ENCODE assay signal across 9 mouse cellular contexts in the genomic region with DNA sequence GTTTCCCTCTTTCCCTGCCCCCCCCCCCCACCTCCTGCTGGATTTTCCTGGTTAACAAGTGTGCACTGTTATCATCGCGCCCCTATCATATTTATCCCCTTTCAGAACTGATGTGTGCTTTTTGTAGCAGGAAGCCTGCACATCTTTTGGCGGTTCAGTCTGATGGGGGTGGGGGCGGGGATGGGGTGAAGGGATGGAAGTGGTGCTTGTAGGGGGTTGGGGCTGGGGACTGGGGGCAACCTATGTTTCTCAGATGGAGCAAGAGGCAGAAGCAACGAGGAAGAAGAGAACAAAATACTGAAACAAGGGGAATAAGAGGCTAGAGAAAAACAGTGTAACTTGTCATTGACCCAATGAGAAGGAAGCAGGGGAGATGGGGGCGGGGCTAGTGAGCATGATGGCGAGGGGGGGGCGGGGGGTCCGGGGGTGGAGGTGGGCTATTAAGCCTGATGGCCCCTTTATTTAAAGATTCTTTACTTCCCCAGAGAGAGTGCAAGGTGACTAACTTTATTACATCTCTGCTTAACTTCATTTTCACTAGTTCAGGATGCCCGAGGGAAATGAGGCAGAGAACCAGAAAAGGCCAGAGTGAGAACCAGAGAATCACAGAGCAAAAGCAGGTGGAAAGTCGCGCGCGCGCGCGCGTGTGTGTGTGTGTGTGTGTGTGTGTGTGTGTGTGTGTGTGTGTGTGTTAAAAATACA. TPM values are rescaled to one million over a fixed set of nuclear protein-coding genes. Genes with fewer than 3 reads are reported as not detected.
A peak's percentile ranks its signal among the peaks of the same experiment; 100 is the strongest.
DNase-seq lines count a peak whose midpoint lies in the region; ATAC-seq lines count a peak whose summit lies in the region.
"Had no signal": no experiment of that assay in that cellular context is flagged by ENCODE, and none has a peak within 500 bp of the region (broad histone marks: within the 10 kb centered on the region; RNA-seq: fewer than 3 reads in every experiment).

No protein-coding gene starts in this region.

- no peak overlapping the region for H3K9ac ChIP-seq in kidney, embryonic 15.5 days
- peak overlapping the region; percentile 26; the same call in 1 of the 2 replicates for H3K9ac ChIP-seq in forebrain, embryonic 14.5 days (ENCODE audit: low read length)
- no peak overlapping the region; the same call in 1 of the 2 replicates for H3K9ac ChIP-seq in limb, embryonic 11.5 days (ENCODE audit: low read length)
- no peak overlapping the region for H3K9ac ChIP-seq in neural tube, embryonic 14.5 days (replicated peaks; ENCODE audit: low read depth, low read length)

- peak overlapping the region; percentile 50 for H3K4me2 ChIP-seq in kidney, embryonic 15.5 days
- H3K4me2 ChIP-seq in forebrain, embryonic 14.5 days (ENCODE audit: low read length): peak overlapping the region; percentile 40
- H3K4me2 ChIP-seq in limb, embryonic 11.5 days (ENCODE audit: low read depth, severe bottlenecking): peak overlapping the region; percentile 35
- H3K4me2 ChIP-seq in neural tube, embryonic 14.5 days (ENCODE audit: low read depth, low read length): peak overlapping the region; percentile 42

- no peak for DNase-seq in kidney, adult 8-10 months
- DNase-seq in forebrain, embryonic 14.5 days (ENCODE audit: low spot score): peak; percentile 59
- peak; percentile 49 for DNase-seq in limb, embryonic 11.5 days (ENCODE audit: low spot score)
- no peak for DNase-seq in urinary bladder, postnatal 4 days (ENCODE audit: low spot score in 2 of 2)
- DNase-seq in left cerebral cortex, adult 18-20 months (ENCODE audit: low spot score in 2 of 2): no peak

- H3K4me1 ChIP-seq in kidney, embryonic 15.5 days: peaks cover 42% of the 10 kb centered on the region
- peaks cover 23% of the 10 kb centered on the region for H3K4me1 ChIP-seq in forebrain, embryonic 14.5 days (ENCODE audit: control insufficient read depth, insufficient read depth, low read length)
- peaks cover 17% of the 10 kb centered on the region for H3K4me1 ChIP-seq in limb, embryonic 11.5 days (ENCODE audit: control insufficient read depth, insufficient read depth, low read length)
- peaks cover 22% of the 10 kb centered on the region for H3K4me1 ChIP-seq in neural tube, embryonic 14.5 days (ENCODE audit: control insufficient read depth, insufficient read depth, low read length)

- no peaks in the 10 kb centered on the region for H3K36me3 ChIP-seq in kidney, embryonic 15.5 days
- H3K36me3 ChIP-seq in forebrain, embryonic 14.5 days (ENCODE audit: control insufficient read depth, insufficient read depth, low read length): no peaks in the 10 kb centered on the region
- no peaks in the 10 kb centered on the region for H3K36me3 ChIP-seq in limb, embryonic 11.5 days (ENCODE audit: control insufficient read depth, insufficient read depth, low read length)
- no peaks in the 10 kb centered on the region for H3K36me3 ChIP-seq in neural tube, embryonic 14.5 days (ENCODE audit: control insufficient read depth, insufficient read depth, low read length)
- H3K36me3 ChIP-seq: G1E had no signal

- H3K4me3 ChIP-seq in kidney, embryonic 15.5 days (replicated peaks): peak overlapping the region; percentile 22
- H3K4me3 ChIP-seq in forebrain, embryonic 14.5 days (ENCODE audit: low read depth, low read length): peak overlapping the region; percentile 10; the same call in 1 of the 2 replicates
- 0 out of 2 replicates have a peak overlapping the region, but pooled peaks have one; percentile 5 for H3K4me3 ChIP-seq in limb, embryonic 11.5 days (ENCODE audit: low read depth, low read length)
- H3K4me3 ChIP-seq in neural tube, embryonic 14.5 days (ENCODE audit: low read depth, low read length): no peak overlapping the region

- no peaks in the 10 kb centered on the region for H3K27me3 ChIP-seq in kidney, embryonic 15.5 days
- no peaks in the 10 kb centered on the region for H3K27me3 ChIP-seq in forebrain, embryonic 14.5 days (replicated peaks; ENCODE audit: control insufficient read depth, insufficient read depth, low read length)
- H3K27me3 ChIP-seq in limb, embryonic 11.5 days (ENCODE audit: control insufficient read depth, insufficient read depth, low read length): no peaks in the 10 kb centered on the region
- H3K27me3 ChIP-seq in neural tube, embryonic 14.5 days (ENCODE audit: control insufficient read depth, insufficient read depth, low read length): no peaks in the 10 kb centered on the region

- H3K27ac ChIP-seq in kidney, embryonic 15.5 days: peak overlapping the region; percentile 81
- peak overlapping the region; percentile 81 for H3K27ac ChIP-seq in forebrain, embryonic 14.5 days (ENCODE audit: low read depth, low read length)
- peak overlapping the region; percentile 92 for H3K27ac ChIP-seq in limb, embryonic 11.5 days (replicated peaks; ENCODE audit: low read depth, low read length)
- H3K27ac ChIP-seq in neural tube, embryonic 14.5 days (ENCODE audit: low read depth, low read length): peak overlapping the region; percentile 72

- WGBS in kidney, embryonic 15.5 days: 3% methylated on average over 18 of the region's 18 CpGs
- WGBS in forebrain, embryonic 14.5 days: under 1% methylated on average over 18 of the region's 18 CpGs
- WGBS in limb, embryonic 11.5 days: 5% methylated on average over 18 of the region's 18 CpGs
- WGBS in neural tube, embryonic 14.5 days: 6% methylated on average over 18 of the region's 18 CpGs

- no peaks in the 10 kb centered on the region for H3K9me3 ChIP-seq in kidney, embryonic 15.5 days (replicated peaks)
- no peaks in the 10 kb centered on the region for H3K9me3 ChIP-seq in forebrain, embryonic 14.5 days (replicated peaks; ENCODE audit: control insufficient read depth, low read length)
- no peaks in the 10 kb centered on the region for H3K9me3 ChIP-seq in limb, embryonic 11.5 days (ENCODE audit: control insufficient read depth, low read length)
- H3K9me3 ChIP-seq in neural tube, embryonic 14.5 days (ENCODE audit: control insufficient read depth, low read length): no peaks in the 10 kb centered on the region
- H3K9me3 ChIP-seq: G1E had no signal

- peak; percentile 20 for ATAC-seq in kidney, embryonic 15.5 days (replicated peaks; ENCODE audit: low FRiP score)
- no peak; the same call in 1 of the 2 replicates for ATAC-seq in forebrain, embryonic 14.5 days
- peak; percentile 64 for ATAC-seq in limb, embryonic 11.5 days (ENCODE audit: insufficient number of reproducible peaks, low FRiP score, low TSS enrichment, low read depth)
- peak; percentile 36 for ATAC-seq in neural tube, embryonic 14.5 days (ENCODE audit: low read depth)
- ATAC-seq in erythroblast, adult 5-6 weeks (replicated peaks; ENCODE audit: low FRiP score, poor library complexity, severe bottlenecking): no peak

RNA-seq across cellular contexts. Expression of gene Nepro, which starts 36.2 kb away (rescaled TPM):
- 10.5 and 11.3 TPM in 2 replicates for polyA plus RNA-seq in kidney, embryonic 15.5 days (2015; fragmentation: Nextera tagmentation; extraction: Ambion mirVana)
- polyA plus RNA-seq in forebrain, embryonic 14.5 days (2014; fragmentation: Nextera tagmentation; extraction: Ambion mirVana): 3.8 and 4.5 TPM in 2 replicates
- polyA plus RNA-seq in limb, embryonic 11.5 days (2014; fragmentation: Nextera tagmentation; extraction: Ambion mirVana): 11.9 and 12.0 TPM in 2 replicates
- polyA plus RNA-seq in neural tube, embryonic 14.5 days (2014; fragmentation: Nextera tagmentation; extraction: Ambion mirVana): 5.4 and 6.1 TPM in 2 replicates
- 0.96 and 1.7 TPM in 2 replicates for total RNA-seq in erythroblast, adult 5-6 weeks (2015; ENCODE audit: low replicate concordance)
- total RNA-seq in erythroblast, adult 5-6 weeks (2017; ENCODE audit: low replicate concordance): 2.4 and 4.6 TPM in 2 replicates
- total RNA-seq in left cerebral cortex, adult 18-20 months (2021): 1 to 10 TPM; 5.8 to 7.0 TPM

RNA-seq across cellular contexts. Expression of gene Gtpbp8, which starts 58.3 kb away (rescaled TPM):
- 29.5 and 32.8 TPM in 2 replicates for polyA plus RNA-seq in kidney, embryonic 15.5 days (2015; fragmentation: Nextera tagmentation; extraction: Ambion mirVana)
- polyA plus RNA-seq in forebrain, embryonic 14.5 days (2014; fragmentation: Nextera tagmentation; extraction: Ambion mirVana): 38.0 and 45.5 TPM in 2 replicates
- 26.4 and 28.7 TPM in 2 replicates for polyA plus RNA-seq in limb, embryonic 11.5 days (2014; fragmentation: Nextera tagmentation; extraction: Ambion mirVana)
- polyA plus RNA-seq in neural tube, embryonic 14.5 days (2014; fragmentation: Nextera tagmentation; extraction: Ambion mirVana): 42.3 and 44.9 TPM in 2 replicates
- 1.7 and 5.6 TPM in 2 replicates for total RNA-seq in erythroblast, adult 5-6 weeks (2015; ENCODE audit: low replicate concordance)
- total RNA-seq in erythroblast, adult 5-6 weeks (2017; ENCODE audit: low replicate concordance): 0.98 and 3.5 TPM in 2 replicates
- total RNA-seq in left cerebral cortex, adult 18-20 months (2021): 10 to 100 TPM; 22.7 to 24.9 TPM

Comparison
In these comparisons a context has a peak if more than half of its experiments do, and no peak if none do; other contexts are left out.
1. ATAC-seq: peak in kidney, embryonic 15.5 days (single experiment), limb, embryonic 11.5 days (single experiment) and neural tube, embryonic 14.5 days (single experiment); none in forebrain, embryonic 14.5 days (single experiment) and erythroblast, adult 5-6 weeks (single experiment).
2. DNase-seq: peak in forebrain, embryonic 14.5 days (single experiment) and limb, embryonic 11.5 days (single experiment); none in kidney, adult 8-10 months (0 of 2), urinary bladder, postnatal 4 days (0 of 2) and left cerebral cortex, adult 18-20 months (0 of 2).
3. Peak in every context shown above with its lines, with median percentiles within 50 percentile points of each other: H3K27ac ChIP-seq and H3K4me2 ChIP-seq.